Mouse (Mus musculus): Measurements from ENCODE around the gene Pcmt1.

DNA sequence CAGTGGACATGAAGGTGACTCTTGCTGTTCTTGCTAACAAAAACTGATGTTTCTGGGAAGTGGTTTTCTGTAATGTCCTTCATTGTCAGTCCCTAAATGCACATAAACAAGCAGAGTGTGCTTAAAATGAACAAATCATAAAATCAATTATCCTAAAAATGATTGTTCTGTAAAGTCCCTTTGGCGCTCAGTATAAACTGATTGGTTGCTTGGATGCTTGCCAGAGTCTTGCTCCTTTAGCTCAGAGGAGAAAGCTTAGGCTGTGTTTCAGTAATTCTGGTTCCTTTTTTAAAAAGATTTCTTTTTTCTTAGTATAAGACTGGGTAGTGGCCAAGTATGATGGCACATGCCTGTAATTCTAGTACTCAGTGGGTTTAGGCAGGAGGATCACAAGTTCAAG is 84.7 kb downstream of the Pcmt1 start:
- TF ChIP-seq POLR2A (IDR thresholded peaks at IDR 0.05; ENCODE audit: borderline replicate concordance, low read depth, low read length) (no peak), CTCF (IDR thresholded peaks at IDR 0.05; ENCODE audit: low read depth, low read length) (no peak)

Data from bone marrow macrophage, adult 2 months (primary cell).